Mouse (Mus musculus): ENCODE measurements around the gene Hes5. TPM values are rescaled to one million over a fixed set of nuclear protein-coding genes. Genes with fewer than 3 reads are reported as not detected.

Hes5 gene
- total RNA-seq, 2 experiments from 2014 or later, result 32.6 to 48.7 TPM

DNA sequence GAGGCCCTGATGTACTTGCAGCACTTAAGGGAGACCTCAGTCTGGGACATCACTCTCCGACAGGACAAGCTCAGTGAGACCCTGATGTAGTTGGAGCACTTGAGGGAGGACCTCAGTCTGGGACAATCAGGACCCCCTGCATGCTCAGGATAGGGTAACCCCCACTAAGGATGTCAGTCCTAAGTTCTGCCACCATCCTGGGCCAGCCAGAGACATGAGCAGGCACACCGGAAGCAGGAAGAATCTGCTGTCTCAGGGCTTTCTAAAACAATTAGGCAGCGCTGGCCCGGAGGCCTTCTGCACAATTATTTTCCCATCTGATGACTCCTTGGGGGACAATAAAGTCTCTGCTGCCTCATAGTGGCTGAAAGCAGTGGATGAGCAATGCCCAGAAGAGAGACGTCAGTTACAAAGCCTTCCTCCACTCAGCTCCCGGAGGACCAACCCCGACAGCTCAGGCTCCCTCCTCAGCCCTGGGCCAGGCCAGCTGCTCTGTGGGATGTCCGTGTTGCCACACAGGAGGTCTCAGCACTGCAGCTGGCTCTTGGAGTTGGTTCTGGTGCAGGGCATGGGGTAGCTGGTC is 35.9 kb downstream of the Hes5 start:
- DNase-seq (ENCODE audit: low spot score in 2 of 2), result no peak
- intact Hi-C loops (cut with DNase I), result no loop called here

DNA sequence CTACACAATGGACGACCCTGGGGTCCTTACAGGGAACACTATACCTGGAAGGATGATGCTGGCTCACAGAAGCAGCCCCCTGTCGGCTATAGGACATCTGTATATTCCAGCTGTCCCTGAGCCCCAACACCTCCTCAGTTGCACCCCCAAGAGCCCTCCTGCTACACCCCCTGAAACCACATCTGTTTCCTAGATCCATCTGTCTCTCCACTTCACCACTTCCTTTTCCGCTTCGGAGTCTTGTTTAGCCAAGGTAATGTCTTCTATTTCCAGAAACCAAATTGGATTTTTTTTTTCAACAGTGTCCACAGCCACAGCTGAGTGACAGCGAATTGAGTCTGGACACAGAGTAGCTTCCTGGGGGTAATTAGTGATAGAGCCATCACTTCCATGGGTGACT is 38.7 kb downstream of the Hes5 start:
- no peak for DNase-seq (ENCODE audit: low spot score in 2 of 2)
- intact Hi-C loops (cut with DNase I), result no loop called here

DNA sequence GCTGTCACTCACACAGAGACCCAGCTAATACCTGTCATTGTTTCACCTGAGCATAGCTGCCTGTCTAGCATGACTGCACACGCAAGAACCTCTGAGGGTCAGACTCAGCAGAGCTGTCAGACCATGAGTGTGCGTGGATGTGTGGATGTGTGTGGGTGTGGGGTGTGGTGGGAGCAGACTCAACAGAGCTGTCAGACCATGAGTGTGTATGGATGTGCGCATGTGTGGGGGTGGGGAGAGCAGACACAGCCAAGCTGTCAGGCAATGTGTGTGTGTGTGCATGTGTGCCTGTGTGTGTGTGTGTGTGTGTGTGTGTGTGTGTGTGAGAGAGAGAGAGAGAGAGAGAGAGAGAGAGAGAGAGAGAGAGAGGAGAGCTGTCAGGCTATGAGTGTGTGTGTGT is 44.6 kb downstream of the Hes5 start:
- DNase-seq (ENCODE audit: low spot score in 2 of 2), result peak in 1 of 2 experiments; percentile 63
- intact Hi-C loops (cut with DNase I), result no loop called here

DNA sequence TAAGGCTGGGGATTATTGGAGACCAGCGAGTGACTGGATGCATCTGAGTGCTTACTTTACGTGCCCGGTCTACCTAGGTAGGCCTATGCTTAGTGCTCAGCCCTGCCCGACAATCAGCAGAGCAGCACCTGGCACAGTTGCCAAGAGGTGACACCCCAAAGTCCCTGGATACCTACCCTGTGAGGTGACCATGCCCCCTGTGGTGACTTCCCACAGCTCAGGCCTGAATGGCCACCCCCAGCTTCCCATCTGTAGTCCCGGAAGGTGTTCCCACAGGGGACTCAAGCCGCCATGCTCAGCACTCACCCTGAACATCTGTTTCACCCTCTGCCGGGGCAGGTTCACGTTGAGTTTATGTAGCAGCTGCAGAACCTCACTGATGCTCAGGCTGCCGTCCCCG is 45.6 kb downstream of the Hes5 start:
- no peak for DNase-seq (ENCODE audit: low spot score in 2 of 2)
- intact Hi-C loops (cut with DNase I), result no loop called here

DNA sequence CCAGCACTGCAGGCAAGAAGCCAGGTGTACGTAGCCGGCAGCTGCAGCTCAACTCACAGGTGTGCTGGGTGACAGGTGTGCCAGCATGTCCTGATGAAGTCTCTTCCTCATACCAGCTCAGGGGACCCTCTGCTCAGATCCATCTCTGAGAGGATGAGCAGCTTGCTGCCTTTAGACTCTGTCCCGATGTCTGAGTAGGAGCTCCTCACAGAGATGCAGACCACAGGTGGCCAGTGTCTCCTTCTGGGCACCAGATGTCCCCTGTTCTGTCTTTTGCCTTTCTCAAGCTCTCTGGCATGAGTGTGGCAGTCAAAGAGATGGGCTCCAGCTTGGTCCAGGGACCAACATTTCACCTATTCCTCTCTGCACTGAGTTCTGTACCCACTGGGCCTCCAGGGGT is 46.9 kb downstream of the Hes5 start:
- DNase-seq (ENCODE audit: low spot score in 2 of 2), result no peak
- intact Hi-C loops (cut with DNase I), result no loop called here

DNA sequence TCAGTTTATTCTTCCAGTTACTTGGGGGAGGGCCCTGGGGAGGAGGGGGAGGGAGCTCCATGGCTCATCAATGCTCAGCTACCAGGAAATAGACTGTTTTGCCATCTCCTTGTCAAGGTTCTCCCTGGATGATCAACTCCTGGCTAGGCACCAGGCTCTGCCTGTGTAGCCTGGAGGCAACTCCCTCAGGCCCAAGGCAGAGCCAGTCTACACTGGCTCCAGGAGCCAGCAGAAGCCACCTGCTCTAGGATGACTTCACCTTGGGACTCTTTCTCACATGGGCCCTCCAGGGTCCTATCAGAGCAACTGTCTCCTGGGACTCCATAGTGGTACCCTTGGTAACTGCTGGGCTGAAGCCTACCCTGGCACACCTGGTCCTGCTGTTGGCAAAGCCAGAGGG is 47.4 kb downstream of the Hes5 start:
- DNase-seq (ENCODE audit: low spot score in 2 of 2), result no peak
- intact Hi-C loops (cut with DNase I), result no loop called here

DNA sequence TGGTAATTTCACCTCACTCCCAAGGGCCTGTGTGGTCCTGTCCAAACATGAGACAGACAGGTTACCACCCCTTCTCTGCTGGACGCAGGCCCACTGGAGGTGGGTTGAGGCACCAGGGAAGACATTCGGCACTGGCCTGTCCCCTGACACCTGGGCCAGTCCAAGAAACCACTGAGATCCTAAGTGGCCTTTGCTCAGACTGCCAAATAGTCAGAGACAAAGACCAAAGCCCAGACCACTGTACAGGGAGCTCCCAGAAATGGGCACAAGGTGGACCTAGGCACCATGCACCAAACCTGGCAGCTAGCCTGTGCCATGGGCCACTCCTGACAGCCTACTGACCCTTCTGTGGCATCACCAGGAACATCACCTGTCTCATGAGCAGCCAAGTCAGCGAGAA is 48.5 kb downstream of the Hes5 start:
- no peak for DNase-seq (ENCODE audit: low spot score in 2 of 2)
- intact Hi-C loops (cut with DNase I), result no loop called here

DNA sequence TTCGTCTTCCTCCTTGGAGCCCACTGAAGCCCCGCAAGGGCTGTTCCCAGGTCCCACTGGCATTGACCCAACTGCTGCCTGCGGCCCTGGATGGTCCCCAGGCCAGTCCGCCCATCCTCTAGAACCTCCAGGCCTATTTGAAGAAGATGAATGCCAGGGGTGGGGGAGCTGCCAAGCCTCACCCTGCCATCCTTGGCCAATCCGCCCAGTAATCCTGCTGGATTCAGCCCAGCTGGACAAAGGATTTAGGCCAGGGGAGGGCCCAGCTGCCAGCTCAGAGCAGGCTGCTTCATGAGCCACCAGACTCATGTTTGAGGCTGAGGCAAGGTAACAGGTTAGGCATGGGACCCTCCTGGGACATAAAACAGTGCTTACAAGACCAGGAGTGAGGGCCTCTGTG is 50.1 kb downstream of the Hes5 start:
- peak; percentile 61 to 66 for DNase-seq (ENCODE audit: low spot score in 2 of 2)
- intact Hi-C loops (cut with DNase I), result no loop called here

DNA sequence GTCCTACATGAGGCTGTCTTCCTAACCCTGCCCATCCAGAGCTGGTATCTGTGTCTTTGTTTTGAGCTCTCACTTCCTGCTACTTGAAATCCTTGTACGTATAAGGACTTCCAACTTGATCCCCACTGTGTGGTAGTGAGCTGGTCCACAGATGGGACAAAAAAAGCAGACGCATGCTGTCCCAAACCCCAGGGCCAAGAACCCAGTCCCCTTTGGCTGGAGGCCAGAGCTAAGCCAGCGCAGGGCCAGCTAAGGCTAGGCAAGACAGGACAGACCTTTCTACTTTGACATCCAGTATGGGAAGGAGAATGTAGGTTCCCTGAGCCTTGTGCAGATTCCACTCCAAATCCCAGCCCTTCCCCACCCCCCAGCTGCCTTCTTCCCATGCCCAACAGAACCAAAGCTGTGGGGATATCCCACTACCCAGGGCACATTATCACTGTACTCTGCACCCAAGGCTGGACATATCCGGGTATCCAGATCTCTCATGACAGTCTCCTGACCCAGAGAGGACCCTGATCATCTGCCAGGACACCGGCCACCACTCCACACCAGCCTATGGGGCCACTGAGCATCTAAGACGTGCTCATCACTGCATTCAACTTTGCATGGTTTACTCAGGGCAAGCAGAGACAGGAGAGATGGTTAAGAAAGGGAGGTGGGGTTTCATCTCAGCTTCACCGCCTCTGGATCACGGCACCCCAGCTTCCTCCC is 50.7 kb downstream of the Hes5 start:
- intact Hi-C loops (cut with DNase I), result no loop called here
- no peak for DNase-seq (ENCODE audit: low spot score in 2 of 2)

Other genes starting within 250 kb of the Hes5 start
- gene Ttc34, start 123.5 kb upstream of the Hes5 start, total RNA-seq (2021), result 1 to 10 TPM; 2.3 to 3.9 TPM
- gene Mmel1, start 91.3 kb upstream of the Hes5 start, total RNA-seq (2021), result under 1 TPM; 0.24 to 0.30 TPM
- 10 to 100 TPM; 33.4 to 34.0 TPM for gene Fam213b, start 61.8 kb upstream of the Hes5 start, total RNA-seq (2021)
- 1 to 10 TPM; 1.3 to 1.6 TPM for gene Tnfrsf14, start 32.4 kb upstream of the Hes5 start, total RNA-seq (2021)
- 10 to 100 TPM; 31.8 to 33.4 TPM for gene Pank4, start 3.2 kb downstream of the Hes5 start, total RNA-seq (2021)
- gene Plch2, start 95.9 kb downstream of the Hes5 start, total RNA-seq (2021), result 10 to 100 TPM; 50.2 to 50.5 TPM
- gene Pex10, start 106.1 kb downstream of the Hes5 start, total RNA-seq (2021), result 10 to 100 TPM; 21.2 to 23.1 TPM
- 10 to 100 TPM; 65.5 to 67.8 TPM for gene Rer1, start 125.5 kb downstream of the Hes5 start, total RNA-seq (2021)
- 10 to 100 TPM; 12.1 to 12.9 TPM for gene Morn1, start 125.7 kb downstream of the Hes5 start, total RNA-seq (2021)